Mouse (Mus musculus): ENCODE results near the gene Klf15. TPM values are rescaled to one million over a fixed set of nuclear protein-coding genes. Genes with fewer than 3 reads are reported as not detected.

The Klf15 gene
- polyA plus RNA-seq, 1 experiment from 2014 or later, result 18.5 TPM

DNA sequence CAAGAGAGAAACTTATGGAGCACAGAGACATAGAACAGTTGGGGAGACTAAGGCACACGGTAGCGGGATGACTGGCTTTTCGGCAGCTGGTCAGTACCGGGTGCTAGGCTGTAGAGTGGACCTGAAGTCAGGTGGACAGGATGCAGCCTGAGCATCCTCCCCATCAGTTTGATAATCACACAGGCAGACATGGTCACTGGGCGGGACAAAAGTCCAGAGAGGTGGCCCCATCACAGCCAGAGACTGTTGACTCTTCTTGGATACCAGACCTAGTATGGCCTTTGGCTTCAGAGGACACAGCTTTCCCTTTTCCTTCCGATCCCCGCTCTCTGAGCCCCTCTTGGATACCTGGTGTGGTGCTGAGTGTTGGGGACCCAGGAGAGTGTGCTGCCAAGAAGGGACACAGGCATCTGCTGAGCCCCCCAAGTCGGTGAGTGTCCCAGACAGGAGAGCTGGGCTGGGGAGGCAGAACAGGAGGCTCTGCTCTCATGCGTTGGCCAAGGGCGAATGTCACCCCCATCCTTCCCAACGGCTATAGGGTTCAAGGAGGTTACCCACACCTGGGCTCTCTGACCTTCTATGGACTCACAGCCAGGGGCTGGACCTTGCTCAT lies 2.8 kb downstream of the Klf15 start:
- no peaks in the 10 kb centered on the region for H3K9me3 ChIP-seq (replicated peaks)
- H3K4me1 ChIP-seq, result peaks cover 30% of the 10 kb centered on the region
- H3K27me3 ChIP-seq (replicated peaks), result peaks cover 23% of the 10 kb centered on the region
- no peak overlapping the region for H3K9ac ChIP-seq (replicated peaks)
- no peak overlapping the region for H3K27ac ChIP-seq (replicated peaks)
- ATAC-seq (ENCODE audit: low FRiP score), result no peak
- no peak overlapping the region for H3K4me3 ChIP-seq (replicated peaks)
- WGBS, result 98% methylated on average over 11 of the region's 11 CpGs
- peak overlapping the region; percentile 100 for H3K4me2 ChIP-seq
- H3K36me3 ChIP-seq, result no peaks in the 10 kb centered on the region

DNA sequence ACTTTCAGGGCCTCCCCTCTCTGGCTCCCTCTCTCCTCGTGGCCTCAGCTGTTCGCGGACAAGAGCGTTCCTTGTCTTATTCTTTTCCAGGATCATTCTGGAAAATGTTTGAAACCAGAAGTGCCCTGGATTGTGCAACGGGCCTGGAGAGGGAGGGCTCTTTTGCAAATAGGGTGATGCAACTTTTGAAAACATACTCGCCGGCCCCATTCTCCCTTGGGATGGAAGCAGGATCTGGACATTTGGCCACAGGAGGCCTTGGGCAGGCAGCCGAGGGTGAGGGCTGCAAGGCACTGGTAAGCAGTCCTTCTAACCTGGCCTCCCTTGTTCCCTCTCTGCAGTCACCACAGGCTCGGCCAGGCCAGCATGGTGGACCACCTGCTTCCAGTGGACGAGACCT lies 3.7 kb downstream of the Klf15 start:
- WGBS, result 82% methylated on average over 10 of the region's 10 CpGs
- no peak overlapping the region for H3K4me3 ChIP-seq (replicated peaks)
- no peak overlapping the region for H3K9ac ChIP-seq (replicated peaks)
- peaks cover 14% of the 10 kb centered on the region for H3K27me3 ChIP-seq (replicated peaks)
- H3K4me1 ChIP-seq, result peaks cover 33% of the 10 kb centered on the region
- ATAC-seq (ENCODE audit: low FRiP score), result no peak
- H3K4me2 ChIP-seq, result no peak overlapping the region
- no peaks in the 10 kb centered on the region for H3K9me3 ChIP-seq (replicated peaks)
- H3K36me3 ChIP-seq, result no peaks in the 10 kb centered on the region
- no peak overlapping the region for H3K27ac ChIP-seq (replicated peaks)

DNA sequence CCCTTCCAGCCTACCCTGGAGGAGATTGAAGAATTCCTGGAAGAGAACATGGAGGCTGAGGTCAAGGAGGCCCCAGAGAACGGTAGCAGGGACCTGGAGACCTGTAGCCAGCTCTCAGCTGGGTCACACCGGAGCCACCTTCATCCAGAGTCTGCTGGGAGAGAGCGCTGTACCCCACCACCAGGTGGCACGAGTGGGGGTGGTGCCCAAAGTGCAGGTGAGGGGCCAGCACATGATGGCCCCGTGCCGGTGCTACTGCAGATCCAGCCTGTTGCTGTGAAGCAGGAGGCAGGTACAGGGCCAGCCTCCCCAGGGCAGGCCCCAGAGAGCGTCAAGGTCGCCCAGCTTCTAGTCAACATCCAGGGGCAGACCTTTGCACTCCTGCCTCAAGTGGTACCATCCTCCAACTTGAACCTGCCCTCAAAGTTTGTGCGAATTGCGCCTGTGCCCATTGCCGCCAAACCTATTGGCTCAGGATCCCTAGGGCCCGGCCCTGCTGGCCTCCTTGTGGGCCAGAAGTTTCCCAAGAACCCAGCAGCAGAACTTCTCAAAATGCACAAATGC lies 4.6 kb downstream of the Klf15 start:
- H3K27ac ChIP-seq (replicated peaks), result no peak overlapping the region
- H3K27me3 ChIP-seq (replicated peaks), result peaks cover 6% of the 10 kb centered on the region
- peaks cover 34% of the 10 kb centered on the region for H3K4me1 ChIP-seq
- H3K36me3 ChIP-seq, result no peaks in the 10 kb centered on the region
- H3K4me2 ChIP-seq, result no peak overlapping the region
- H3K4me3 ChIP-seq (replicated peaks), result no peak overlapping the region
- WGBS, result 93% methylated on average over 12 of the region's 12 CpGs
- H3K9ac ChIP-seq (replicated peaks), result no peak overlapping the region
- ATAC-seq (ENCODE audit: low FRiP score), result no peak
- no peaks in the 10 kb centered on the region for H3K9me3 ChIP-seq (replicated peaks)

DNA sequence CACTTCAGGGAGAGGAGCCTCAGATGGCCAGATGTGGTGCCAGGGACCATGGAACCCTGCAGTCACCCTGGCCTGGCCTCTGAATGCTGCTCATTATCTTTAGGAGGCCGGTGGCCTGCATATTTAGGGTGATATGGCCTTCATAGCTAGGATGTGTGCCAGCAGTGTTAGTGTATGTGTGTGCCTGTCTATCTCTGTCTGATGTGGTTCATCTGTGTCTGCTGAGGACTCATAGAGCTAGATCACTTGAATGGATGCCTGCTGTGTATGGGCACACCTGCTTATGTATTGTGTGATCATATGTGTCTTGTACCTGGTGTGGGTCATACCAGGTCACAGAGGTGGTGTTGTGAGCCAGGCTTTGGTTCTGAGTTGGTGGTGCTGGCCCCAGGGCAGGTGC lies 5.8 kb downstream of the Klf15 start:
- 79% methylated on average over 1 of the region's 1 CpGs for WGBS

DNA sequence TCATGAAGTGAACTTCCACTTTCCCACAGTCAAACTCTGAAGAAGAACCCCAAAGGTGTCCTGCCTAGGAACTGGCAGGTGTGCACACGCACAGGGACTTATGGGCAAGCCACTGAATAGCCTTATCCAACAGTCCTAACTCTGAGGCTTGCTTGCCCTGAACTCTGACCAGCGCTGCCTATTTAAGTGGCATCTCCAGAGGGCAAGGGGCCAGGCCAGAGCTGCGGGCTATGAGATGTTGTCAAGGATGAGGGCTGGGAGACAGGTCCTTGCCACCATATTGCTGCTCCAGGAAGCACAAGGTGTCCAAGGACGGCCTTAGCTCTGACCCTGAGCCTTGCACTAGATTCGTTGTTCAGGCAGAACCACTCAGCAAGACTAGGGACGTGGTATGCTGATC lies 6.7 kb downstream of the Klf15 start:
- Histone ChIP-seq H3K4me1 (peaks cover 20% of the 10 kb centered on the region; the same call in 1 of the 2 replicates), H3K27ac (replicated peaks) (no peak overlapping the region), H3K27me3 (replicated peaks) (peaks cover 4% of the 10 kb centered on the region; the same call in 1 of the 2 replicates), H3K9me3 (replicated peaks) (no peaks in the 10 kb centered on the region), H3K4me3 (replicated peaks) (no peak overlapping the region), H3K4me2 (no peak overlapping the region), H3K36me3 (no peaks in the 10 kb centered on the region), H3K9ac (replicated peaks) (no peak overlapping the region)
- WGBS, result 91% methylated on average over 6 of the region's 6 CpGs
- no peak for ATAC-seq (ENCODE audit: low FRiP score)

More for the DNA sequence above, 5.8 kb downstream of the Klf15 start:
- Histone ChIP-seq H3K4me3 (replicated peaks) (no peak overlapping the region), H3K27me3 (replicated peaks) (peaks cover 6% of the 10 kb centered on the region; the same call in 1 of the 2 replicates), H3K9ac (replicated peaks) (no peak overlapping the region), H3K9me3 (replicated peaks) (no peaks in the 10 kb centered on the region), H3K27ac (replicated peaks) (no peak overlapping the region), H3K36me3 (no peaks in the 10 kb centered on the region), H3K4me2 (no peak overlapping the region), H3K4me1 (peaks cover 29% of the 10 kb centered on the region)
- ATAC-seq (ENCODE audit: low FRiP score), result no peak

DNA sequence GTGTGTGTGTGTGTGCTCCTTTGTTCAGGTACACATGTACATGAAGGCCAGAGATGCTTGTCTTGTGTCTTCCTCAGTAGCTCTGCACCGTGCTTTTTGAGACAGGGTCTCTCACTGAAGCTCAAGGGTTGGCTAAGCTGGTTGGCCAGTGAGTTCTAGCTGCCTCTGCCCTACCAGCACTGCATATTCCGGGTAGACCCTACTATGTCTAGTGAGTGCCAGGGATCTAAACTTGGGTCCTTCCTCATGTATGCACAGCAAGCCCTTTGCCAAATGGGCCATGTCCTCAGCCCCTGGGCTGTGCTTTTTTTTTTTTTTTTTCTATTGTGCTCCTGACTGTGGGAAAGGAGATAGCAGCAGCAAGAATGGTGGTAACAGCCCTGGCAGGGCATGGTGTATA lies 7.9 kb downstream of the Klf15 start:
- 82% methylated on average over 2 of the region's 2 CpGs for WGBS
- ATAC-seq (ENCODE audit: low FRiP score), result no peak

DNA sequence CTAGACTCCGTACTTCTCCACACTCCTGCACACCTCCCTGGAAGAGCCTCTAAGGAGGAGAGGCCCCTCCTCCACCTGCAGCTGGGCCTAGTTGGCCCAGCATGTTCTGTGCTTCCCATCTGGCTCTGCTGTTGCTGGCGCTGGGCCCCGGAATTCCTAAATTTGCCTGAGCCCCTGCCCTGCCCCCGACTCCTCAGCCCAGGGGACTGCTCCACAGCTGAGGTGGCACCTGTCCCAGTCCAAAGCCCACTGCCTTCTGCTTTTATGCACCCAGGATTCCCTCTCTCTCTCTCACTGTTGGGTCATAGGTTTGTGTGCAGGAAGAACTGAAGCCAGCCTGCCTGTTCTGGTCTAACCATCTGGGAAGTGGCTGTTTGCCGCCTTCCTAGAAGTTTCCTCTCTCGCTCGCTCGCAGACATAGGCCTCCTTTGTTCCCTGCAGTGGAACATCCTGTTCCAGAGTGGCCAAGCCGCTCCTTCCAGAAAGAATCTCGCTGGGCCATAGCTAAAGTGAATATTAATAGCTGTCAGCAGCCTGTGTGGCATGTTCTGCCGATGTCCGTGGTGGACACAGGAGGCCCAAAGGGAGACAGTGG lies 8.7 kb downstream of the Klf15 start:
- Histone ChIP-seq H3K9ac (replicated peaks) (no peak overlapping the region), H3K36me3 (no peaks in the 10 kb centered on the region), H3K4me3 (replicated peaks) (no peak overlapping the region), H3K4me2 (no peak overlapping the region), H3K4me1 (peaks cover 15% of the 10 kb centered on the region), H3K27ac (replicated peaks) (peak overlapping the region; percentile 63), H3K27me3 (replicated peaks) (no peaks in the 10 kb centered on the region), H3K9me3 (replicated peaks) (no peaks in the 10 kb centered on the region)
- WGBS, result 66% methylated on average over 12 of the region's 12 CpGs
- ATAC-seq (ENCODE audit: low FRiP score), result no peak

More for the DNA sequence above, 7.9 kb downstream of the Klf15 start:
- Histone ChIP-seq H3K36me3 (no peaks in the 10 kb centered on the region), H3K27ac (replicated peaks) (0 out of 2 replicates have a peak overlapping the region, but pooled peaks have one; percentile 63), H3K27me3 (replicated peaks) (peaks cover 2% of the 10 kb centered on the region; the same call in 1 of the 2 replicates), H3K9me3 (replicated peaks) (no peaks in the 10 kb centered on the region), H3K4me2 (no peak overlapping the region), H3K4me1 (peaks cover 15% of the 10 kb centered on the region), H3K9ac (replicated peaks) (no peak overlapping the region), H3K4me3 (replicated peaks) (no peak overlapping the region)

DNA sequence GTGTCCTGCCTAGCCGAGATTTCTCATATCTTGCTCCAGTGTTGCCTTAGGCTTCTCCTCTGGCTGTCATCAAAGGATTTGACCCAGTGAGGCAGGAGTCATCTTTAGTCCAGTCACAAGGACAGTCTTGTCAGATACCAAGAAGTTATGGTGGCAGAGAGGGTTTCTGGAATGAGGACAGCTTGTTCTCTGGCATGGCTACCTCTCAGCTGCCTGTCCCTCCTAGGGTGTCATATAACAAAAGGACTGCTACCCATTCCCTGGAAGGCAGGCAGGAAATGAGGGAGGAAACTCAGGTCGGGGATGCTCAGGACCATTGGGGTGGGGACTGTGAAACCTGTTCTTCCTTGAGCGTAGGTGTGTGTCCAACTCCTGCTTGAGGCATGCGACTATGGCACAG lies 9.7 kb downstream of the Klf15 start:
- Histone ChIP-seq H3K4me1 (peaks cover 13% of the 10 kb centered on the region), H3K27me3 (replicated peaks) (no peaks in the 10 kb centered on the region), H3K36me3 (no peaks in the 10 kb centered on the region), H3K27ac (replicated peaks) (no peak overlapping the region), H3K4me2 (no peak overlapping the region), H3K4me3 (replicated peaks) (no peak overlapping the region), H3K9ac (replicated peaks) (no peak overlapping the region), H3K9me3 (replicated peaks) (no peaks in the 10 kb centered on the region)
- WGBS, result 82% methylated on average over 4 of the region's 4 CpGs
- no peak for ATAC-seq (ENCODE audit: low FRiP score)

DNA sequence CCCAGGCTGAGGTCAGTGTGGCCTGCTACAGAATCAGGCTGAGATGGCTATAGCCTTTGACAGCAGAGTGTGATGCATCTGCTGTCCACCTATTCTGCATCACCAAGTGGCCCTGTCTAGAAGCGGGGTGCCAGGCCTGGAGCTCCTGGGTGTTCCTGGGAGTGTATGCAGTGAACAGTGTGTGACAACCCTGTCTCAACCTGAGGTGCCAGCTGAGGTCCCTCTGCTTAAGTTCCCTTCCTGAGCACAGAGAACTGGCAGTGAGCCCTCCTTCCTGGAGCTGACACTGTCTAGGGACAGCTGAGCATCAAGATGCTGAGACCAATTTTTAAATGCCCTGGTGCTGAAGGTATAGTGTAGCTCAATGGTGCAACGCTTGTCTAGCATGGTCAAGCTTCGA lies 10.3 kb downstream of the Klf15 start:
- H3K36me3 ChIP-seq, result no peaks in the 10 kb centered on the region
- H3K4me2 ChIP-seq, result no peak overlapping the region
- no peak overlapping the region for H3K27ac ChIP-seq (replicated peaks)
- no peaks in the 10 kb centered on the region for H3K27me3 ChIP-seq (replicated peaks)
- no peak for ATAC-seq (ENCODE audit: low FRiP score)
- H3K4me3 ChIP-seq (replicated peaks), result no peak overlapping the region
- WGBS, result 91% methylated on average over 3 of the region's 3 CpGs
- H3K9me3 ChIP-seq (replicated peaks), result no peaks in the 10 kb centered on the region
- H3K9ac ChIP-seq (replicated peaks), result no peak overlapping the region
- peaks cover 13% of the 10 kb centered on the region for H3K4me1 ChIP-seq

DNA sequence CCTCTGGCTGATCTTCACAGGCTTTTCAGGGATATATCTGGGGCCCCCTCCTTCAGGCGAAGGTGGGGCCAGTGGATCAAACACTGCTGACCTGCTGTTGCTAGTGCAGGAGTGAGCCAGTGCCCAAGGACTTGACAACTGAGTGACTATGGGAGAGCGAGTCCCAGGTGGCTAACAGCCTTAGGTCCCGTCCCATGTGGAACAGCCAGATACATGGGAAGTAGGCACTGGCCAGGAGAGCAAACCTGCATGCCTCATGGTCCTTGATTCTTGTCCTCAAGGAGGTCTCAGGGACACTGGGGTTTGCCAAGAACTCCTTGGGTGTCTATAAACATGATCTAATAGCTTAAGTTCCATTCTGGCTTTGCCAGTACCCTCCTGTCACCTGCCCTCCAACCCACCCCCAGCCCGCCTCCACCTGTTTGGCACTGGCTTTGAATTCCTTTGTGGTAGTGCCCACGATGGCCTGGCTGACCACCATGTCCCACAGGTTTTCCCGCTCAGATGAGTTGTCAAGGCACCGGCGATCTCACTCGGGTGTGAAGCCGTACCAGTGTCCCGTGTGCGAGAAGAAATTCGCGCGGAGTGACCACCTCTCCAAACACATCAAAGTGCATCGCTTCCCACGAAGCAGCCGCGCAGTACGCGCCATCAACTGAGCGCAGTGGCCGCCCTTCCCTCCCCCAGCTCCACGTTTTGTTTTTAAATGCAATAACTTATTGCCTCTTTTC lies 11.4 kb downstream of the Klf15 start:
- Histone ChIP-seq H3K36me3 (no peaks in the 10 kb centered on the region), H3K4me1 (peaks cover 13% of the 10 kb centered on the region), H3K27me3 (replicated peaks) (no peaks in the 10 kb centered on the region), H3K27ac (replicated peaks) (no peak overlapping the region), H3K4me3 (replicated peaks) (no peak overlapping the region), H3K4me2 (no peak overlapping the region), H3K9me3 (replicated peaks) (no peaks in the 10 kb centered on the region), H3K9ac (replicated peaks) (no peak overlapping the region)
- 96% methylated on average over 24 of the region's 24 CpGs for WGBS
- ATAC-seq (ENCODE audit: low FRiP score), result no peak

DNA sequence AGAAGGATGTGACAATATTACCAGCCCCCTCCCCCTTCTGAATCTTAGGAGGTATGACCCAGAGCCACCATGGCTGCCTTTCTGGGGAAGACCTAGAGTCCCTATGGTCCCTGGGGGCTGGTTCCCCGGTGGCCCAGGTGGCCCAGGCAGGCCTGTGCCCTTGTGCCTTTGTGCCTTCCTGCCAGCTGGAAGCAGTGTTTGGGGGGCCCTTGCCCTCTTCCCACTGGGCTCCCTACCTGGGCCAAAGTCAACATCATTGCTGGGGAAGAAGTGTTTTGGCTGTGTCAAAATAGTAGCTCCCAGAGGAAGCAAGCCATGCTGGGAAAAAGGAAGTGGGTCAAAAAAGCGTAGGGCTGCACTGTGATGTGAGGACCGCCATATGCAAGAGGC lies 12.0 kb downstream of the Klf15 start:
- Histone ChIP-seq H3K4me1 (peaks cover 13% of the 10 kb centered on the region), H3K27ac (replicated peaks) (no peak overlapping the region), H3K4me2 (no peak overlapping the region), H3K36me3 (no peaks in the 10 kb centered on the region), H3K9ac (replicated peaks) (no peak overlapping the region), H3K4me3 (replicated peaks) (no peak overlapping the region), H3K9me3 (replicated peaks) (no peaks in the 10 kb centered on the region), H3K27me3 (replicated peaks) (no peaks in the 10 kb centered on the region)
- WGBS, result 93% methylated on average over 3 of the region's 3 CpGs
- ATAC-seq (ENCODE audit: low FRiP score), result no peak
